Mouse (Mus musculus): Measurements from ENCODE around the gene Stra6l. TPM values are rescaled to one million over a fixed set of nuclear protein-coding genes. Genes with fewer than 3 reads are reported as not detected.
A peak's percentile ranks its signal among the peaks of the same experiment; 100 is the strongest.

Gene Stra6l
- polyA plus RNA-seq (2012; rRNA removed), result 2.3 and 7.1 TPM in 2 replicates

DNA sequence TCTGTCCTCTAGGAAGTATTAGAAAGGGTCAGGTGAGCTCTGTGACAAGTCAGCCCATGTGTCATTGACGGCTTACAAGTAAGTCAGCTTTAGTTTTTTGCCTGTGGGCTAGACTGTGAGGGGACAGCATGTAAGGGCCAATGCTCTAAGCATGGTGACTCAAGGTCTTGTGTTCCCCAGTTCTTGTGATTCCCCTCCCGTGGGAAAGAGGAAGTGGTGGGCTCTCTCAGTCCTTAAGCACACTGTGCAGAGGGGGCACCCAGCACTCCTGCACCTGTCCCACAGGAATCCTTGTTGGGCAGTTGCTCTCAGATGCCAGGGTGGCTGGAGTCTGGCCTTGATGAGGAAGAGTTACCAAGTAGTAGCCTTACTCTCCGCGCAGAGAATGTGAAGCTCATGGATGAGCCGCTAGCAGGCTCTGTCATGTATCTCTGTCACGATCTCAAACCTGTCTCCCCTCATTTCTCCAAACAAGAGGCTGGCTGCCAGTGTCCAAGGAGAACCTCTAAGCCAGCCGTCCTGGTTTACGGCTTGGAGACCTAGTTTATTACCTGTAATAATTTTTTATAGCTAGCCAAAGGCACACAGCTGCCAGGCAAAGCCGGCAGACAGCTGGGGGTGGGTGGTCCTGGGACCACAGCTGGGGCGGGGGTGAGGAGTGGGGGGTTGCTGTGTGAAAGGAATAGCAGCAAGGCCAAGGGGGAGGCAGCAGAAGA is at the start of gene Stra6l:
Gene Stra6l (plus strand): TSS at position 556 of the 716 bp plus-strand sequence.
- peak within 1 kb of the TSS; percentile 60 for H3K4me3 ChIP-seq (ENCODE audit: low read depth, low read length)
- WGBS, result 14% methylated on average over 10 of the region's 10 CpGs
- no peaks in the 10 kb centered on the region for H3K27me3 ChIP-seq (ENCODE audit: control insufficient read depth, insufficient read depth, low read length)
- H3K27ac ChIP-seq (ENCODE audit: insufficient read depth, low read depth, low read length), result peak within 1 kb of the TSS; percentile 52
- no peak for TF ChIP-seq CTCF (IDR thresholded peaks at IDR 0.05; ENCODE audit: extremely low read depth, insufficient read length, insufficient replicate concordance, low read depth, low read length)
- TF ChIP-seq POLR2A (IDR thresholded peaks at IDR 0.05; ENCODE audit: low read depth, low read length), result no peak
- no peaks in the 10 kb centered on the region for H3K36me3 ChIP-seq (ENCODE audit: control insufficient read depth, insufficient read depth, low read length)
- peaks cover 12% of the 10 kb centered on the region for H3K4me1 ChIP-seq (ENCODE audit: control insufficient read depth, insufficient read depth, insufficient read length, low read length)

GRCm38 (mm10) chr4:45798964-45799363 is 49.5 kb upstream of the Stra6l start, which contains the start of gene Aldh1b1:
Gene Aldh1b1, plus strand, starts transcription at chr4:45799022.
- WGBS, result under 1% methylated on average over 26 of the region's 26 CpGs
- Histone ChIP-seq H3K36me3 (ENCODE audit: control insufficient read depth, insufficient read depth, low read length) (peaks cover 19% of the 10 kb centered on the region), H3K27ac (ENCODE audit: insufficient read depth, low read depth, low read length) (peak within 1 kb of the TSS; percentile 100), H3K27me3 (ENCODE audit: control insufficient read depth, insufficient read depth, low read length) (no peaks in the 10 kb centered on the region), H3K4me1 (ENCODE audit: control insufficient read depth, insufficient read depth, insufficient read length, low read length) (peaks cover 18% of the 10 kb centered on the region), H3K4me3 (ENCODE audit: low read depth, low read length) (peak within 1 kb of the TSS; percentile 92)
- TF ChIP-seq POLR2A (IDR thresholded peaks at IDR 0.05; ENCODE audit: low read depth, low read length) (peak; percentile 82; the same call in 1 of the 2 replicates), CTCF (IDR thresholded peaks at IDR 0.05; ENCODE audit: extremely low read depth, insufficient read length, insufficient replicate concordance, low read depth, low read length) (no peak)

GRCm38 (mm10) chr4:45799956-45800537 is 48.4 kb upstream of the Stra6l start:
- WGBS, result 13% methylated on average over 3 of the region's 3 CpGs
- peak overlapping the region; percentile 100 for H3K27ac ChIP-seq (ENCODE audit: insufficient read depth, low read depth, low read length)

GRCm38 (mm10) chr4:45802900-45803299 is 45.6 kb upstream of the Stra6l start:
- 39% methylated on average over 14 of the region's 14 CpGs for WGBS

More at GRCm38 (mm10) chr4:45799956-45800537, 48.4 kb upstream of the Stra6l start:
- H3K4me1 ChIP-seq (ENCODE audit: control insufficient read depth, insufficient read depth, insufficient read length, low read length), result peaks cover 16% of the 10 kb centered on the region
- H3K4me3 ChIP-seq (ENCODE audit: low read depth, low read length), result peak overlapping the region; percentile 59
- no peak for TF ChIP-seq CTCF (IDR thresholded peaks at IDR 0.05; ENCODE audit: extremely low read depth, insufficient read length, insufficient replicate concordance, low read depth, low read length)
- no peak for TF ChIP-seq POLR2A (IDR thresholded peaks at IDR 0.05; ENCODE audit: low read depth, low read length)
- peaks cover 30% of the 10 kb centered on the region for H3K36me3 ChIP-seq (ENCODE audit: control insufficient read depth, insufficient read depth, low read length)
- H3K27me3 ChIP-seq (ENCODE audit: control insufficient read depth, insufficient read depth, low read length), result no peaks in the 10 kb centered on the region

GRCm38 (mm10) chr4:45808034-45808433 is 40.4 kb upstream of the Stra6l start:
- WGBS, result 46% methylated on average over 7 of the region's 7 CpGs
- TF ChIP-seq POLR2A (IDR thresholded peaks at IDR 0.05; ENCODE audit: low read depth, low read length), result no peak
- TF ChIP-seq CTCF (IDR thresholded peaks at IDR 0.05; ENCODE audit: extremely low read depth, insufficient read length, insufficient replicate concordance, low read depth, low read length), result no peak
- Histone ChIP-seq H3K4me3 (ENCODE audit: low read depth, low read length) (no peak overlapping the region), H3K4me1 (ENCODE audit: control insufficient read depth, insufficient read depth, insufficient read length, low read length) (peaks cover 5% of the 10 kb centered on the region; the same call in 1 of the 2 replicates), H3K36me3 (ENCODE audit: control insufficient read depth, insufficient read depth, low read length) (peaks cover 36% of the 10 kb centered on the region), H3K27ac (ENCODE audit: insufficient read depth, low read depth, low read length) (no peak overlapping the region), H3K27me3 (ENCODE audit: control insufficient read depth, insufficient read depth, low read length) (no peaks in the 10 kb centered on the region)

More at GRCm38 (mm10) chr4:45802900-45803299, 45.6 kb upstream of the Stra6l start:
- Histone ChIP-seq H3K27ac (ENCODE audit: insufficient read depth, low read depth, low read length) (no peak overlapping the region), H3K4me1 (ENCODE audit: control insufficient read depth, insufficient read depth, insufficient read length, low read length) (peaks cover 11% of the 10 kb centered on the region), H3K27me3 (ENCODE audit: control insufficient read depth, insufficient read depth, low read length) (no peaks in the 10 kb centered on the region), H3K4me3 (ENCODE audit: low read depth, low read length) (peak overlapping the region; percentile 55), H3K36me3 (ENCODE audit: control insufficient read depth, insufficient read depth, low read length) (peaks cover 46% of the 10 kb centered on the region)
- TF ChIP-seq CTCF (IDR thresholded peaks at IDR 0.05; ENCODE audit: extremely low read depth, insufficient read length, insufficient replicate concordance, low read depth, low read length), result no peak
- TF ChIP-seq POLR2A (IDR thresholded peaks at IDR 0.05; ENCODE audit: low read depth, low read length), result no peak

DNA sequence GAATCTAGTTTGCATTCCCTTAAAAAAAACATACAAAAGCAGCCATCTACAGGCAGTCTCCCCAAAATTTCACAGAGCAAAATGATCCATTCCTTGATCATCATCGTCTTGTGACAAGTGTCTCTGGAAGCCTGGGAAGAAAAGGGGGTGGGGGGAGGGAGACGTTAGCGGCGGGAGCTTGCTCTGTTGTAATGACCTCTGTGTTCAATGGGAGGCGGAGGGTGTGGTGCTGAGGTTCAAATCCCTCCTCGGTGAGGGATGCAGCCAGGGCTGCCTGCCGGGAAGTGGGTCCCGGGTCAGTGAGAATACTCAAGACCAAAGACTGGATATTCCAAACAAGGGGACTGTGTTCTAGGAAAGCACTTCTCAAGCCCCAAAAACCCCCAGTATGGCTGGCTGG is 37.2 kb upstream of the Stra6l start:
- TF ChIP-seq POLR2A (IDR thresholded peaks at IDR 0.05; ENCODE audit: low read depth, low read length), result no peak
- no peak for TF ChIP-seq CTCF (IDR thresholded peaks at IDR 0.05; ENCODE audit: extremely low read depth, insufficient read length, insufficient replicate concordance, low read depth, low read length)
- Histone ChIP-seq H3K27me3 (ENCODE audit: control insufficient read depth, insufficient read depth, low read length) (no peaks in the 10 kb centered on the region), H3K4me1 (ENCODE audit: control insufficient read depth, insufficient read depth, insufficient read length, low read length) (no peaks in the 10 kb centered on the region), H3K27ac (ENCODE audit: insufficient read depth, low read depth, low read length) (no peak overlapping the region), H3K4me3 (ENCODE audit: low read depth, low read length) (no peak overlapping the region), H3K36me3 (ENCODE audit: control insufficient read depth, insufficient read depth, low read length) (0 out of 2 replicates have a peak, but pooled peaks cover 5% of the 10 kb centered on the region)
- 43% methylated on average over 8 of the region's 8 CpGs for WGBS

DNA sequence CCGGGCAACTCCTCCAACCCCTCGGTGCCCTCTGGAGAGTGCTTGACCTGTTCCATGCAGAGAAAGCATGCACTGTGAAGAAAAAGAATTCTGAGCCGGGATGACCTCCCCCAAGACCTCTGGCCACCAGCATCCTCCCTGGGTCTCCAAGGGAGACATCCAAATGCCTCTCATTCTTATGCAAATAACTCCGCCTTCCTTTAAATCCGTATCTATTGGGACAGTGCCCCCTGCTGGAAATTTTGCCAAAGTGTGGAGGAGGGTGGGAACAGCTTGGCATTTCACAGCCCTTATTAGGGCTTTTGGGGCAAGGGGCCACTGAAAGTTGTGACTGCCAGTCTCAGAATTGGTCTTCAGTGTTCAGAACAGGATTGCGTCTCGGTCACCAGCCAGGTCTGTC is 32.9 kb upstream of the Stra6l start:
- 53% methylated on average over 7 of the region's 7 CpGs for WGBS
- H3K4me1 ChIP-seq (ENCODE audit: control insufficient read depth, insufficient read depth, insufficient read length, low read length), result peaks cover 3% of the 10 kb centered on the region; the same call in 1 of the 2 replicates
- TF ChIP-seq CTCF (IDR thresholded peaks at IDR 0.05; ENCODE audit: extremely low read depth, insufficient read length, insufficient replicate concordance, low read depth, low read length) (peak; percentile 66; the same call in 1 of the 2 replicates), POLR2A (IDR thresholded peaks at IDR 0.05; ENCODE audit: low read depth, low read length) (no peak)
- no peaks in the 10 kb centered on the region for H3K27me3 ChIP-seq (ENCODE audit: control insufficient read depth, insufficient read depth, low read length)
- H3K27ac ChIP-seq (ENCODE audit: insufficient read depth, low read depth, low read length), result no peak overlapping the region
- H3K36me3 ChIP-seq (ENCODE audit: control insufficient read depth, insufficient read depth, low read length), result no peaks in the 10 kb centered on the region
- no peak overlapping the region for H3K4me3 ChIP-seq (ENCODE audit: low read depth, low read length)
